Mouse (Mus musculus): ENCODE results near the gene Rps11. TPM values are rescaled to one million over a fixed set of nuclear protein-coding genes. Genes with fewer than 3 reads are reported as not detected.
A peak's percentile ranks its signal among the peaks of the same experiment; 100 is the strongest.
"Not testable (repeated sequence)": the region's sequence is repeated elsewhere in the genome, so short reads cannot be mapped to it uniquely, and the experiment has no call there.

Rps11 gene
- polyA plus RNA-seq, 1 experiment from 2014 or later, result 1,608 TPM

DNA sequence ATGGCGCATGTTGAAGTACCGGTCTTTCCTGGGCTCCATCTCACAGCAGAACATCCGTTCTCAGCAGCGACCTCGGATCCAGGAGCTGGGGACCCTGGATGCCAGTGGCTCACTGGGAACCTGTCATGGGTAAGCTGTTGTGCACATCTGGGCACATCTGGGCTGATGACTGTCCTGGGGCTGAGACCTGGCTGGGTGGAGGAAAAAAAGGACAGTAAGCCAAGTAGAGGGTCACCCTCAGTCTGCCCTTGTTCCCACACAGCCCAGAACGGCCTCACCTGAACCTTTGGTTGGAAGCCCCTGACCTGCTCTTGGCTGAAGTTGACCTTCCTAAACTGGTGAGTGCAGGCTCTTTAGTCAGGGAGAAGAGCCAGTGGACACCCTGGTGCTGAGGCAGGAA is 34.8 kb upstream of the Rps11 start:
- Histone ChIP-seq H3K27ac (replicated peaks; ENCODE audit: low read depth, low read length) (no peak overlapping the region), H3K27me3 (replicated peaks; ENCODE audit: control insufficient read depth, insufficient read depth, low read length) (peaks cover 17% of the 10 kb centered on the region), H3K9me3 (ENCODE audit: control insufficient read depth, low read length) (no peaks in the 10 kb centered on the region), H3K4me1 (ENCODE audit: control insufficient read depth, insufficient read depth, low read length) (peaks cover 9% of the 10 kb centered on the region; the same call in 1 of the 2 replicates), H3K9ac (ENCODE audit: low read depth, low read length) (no peak overlapping the region), H3K4me3 (ENCODE audit: low read depth, low read length) (no peak overlapping the region), H3K36me3 (ENCODE audit: control insufficient read depth, insufficient read depth, low read length) (peaks cover 45% of the 10 kb centered on the region; the same call in 1 of the 2 replicates), H3K4me2 (ENCODE audit: low read depth, low read length) (no peak overlapping the region)
- WGBS, result 97% methylated on average over 6 of the region's 6 CpGs
- ATAC-seq (ENCODE audit: low read depth) (no peak), DNase-seq (ENCODE audit: low spot score) (no peak)

DNA sequence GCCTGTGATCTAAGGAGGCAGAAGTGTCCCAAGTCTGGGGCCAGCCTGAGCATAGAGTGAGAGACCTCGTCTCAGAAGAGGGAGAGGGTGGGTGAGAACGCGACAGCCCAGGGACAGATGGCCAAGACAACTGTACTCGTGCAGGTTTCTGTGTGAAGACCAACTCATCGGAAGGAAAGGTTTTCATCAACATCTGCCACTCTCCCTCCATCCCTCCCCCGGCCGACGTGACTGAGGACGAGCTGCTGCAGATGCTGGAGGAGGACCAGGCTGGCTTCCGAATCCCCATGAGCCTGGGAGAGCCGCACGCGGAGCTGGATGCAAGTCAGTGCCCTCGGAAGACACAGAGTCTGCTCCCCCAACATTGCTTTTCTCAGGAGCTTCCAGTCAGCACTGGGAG is 33.2 kb upstream of the Rps11 start:
- ATAC-seq (ENCODE audit: low read depth) (no peak), DNase-seq (ENCODE audit: low spot score) (no peak)
- 68% methylated on average over 14 of the region's 14 CpGs for WGBS
- H3K4me1 ChIP-seq (ENCODE audit: control insufficient read depth, insufficient read depth, low read length), result peaks cover 12% of the 10 kb centered on the region
- H3K27me3 ChIP-seq (replicated peaks; ENCODE audit: control insufficient read depth, insufficient read depth, low read length), result peaks cover 2% of the 10 kb centered on the region; the same call in 1 of the 2 replicates
- H3K36me3 ChIP-seq (ENCODE audit: control insufficient read depth, insufficient read depth, low read length), result peaks cover 45% of the 10 kb centered on the region; the same call in 1 of the 2 replicates
- H3K9ac ChIP-seq (ENCODE audit: low read depth, low read length), result no peak overlapping the region
- no peak overlapping the region for H3K4me2 ChIP-seq (ENCODE audit: low read depth, low read length)
- no peaks in the 10 kb centered on the region for H3K9me3 ChIP-seq (ENCODE audit: control insufficient read depth, low read length)
- H3K4me3 ChIP-seq (ENCODE audit: low read depth, low read length), result no peak overlapping the region
- H3K27ac ChIP-seq (replicated peaks; ENCODE audit: low read depth, low read length), result no peak overlapping the region

DNA sequence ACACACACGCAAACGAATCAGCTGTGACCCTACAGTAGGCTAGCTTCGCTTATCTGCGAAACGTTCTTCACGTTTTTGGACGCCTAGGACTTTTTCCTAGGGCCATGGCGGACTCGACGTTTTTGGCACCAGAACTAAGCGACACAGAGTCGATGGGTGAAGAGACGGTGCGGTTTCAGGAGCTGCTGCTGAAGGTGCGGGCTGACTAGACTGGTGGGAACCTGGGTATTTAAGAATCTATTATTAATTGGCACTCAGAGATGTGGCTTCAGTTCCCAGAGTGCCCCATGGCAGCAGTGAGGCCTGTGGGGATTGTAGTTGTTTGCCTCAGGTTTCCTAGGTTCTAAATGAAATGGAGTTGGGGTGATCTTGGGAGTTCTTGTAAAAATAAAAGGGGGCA is 32.0 kb upstream of the Rps11 start:
- H3K27me3 ChIP-seq (replicated peaks; ENCODE audit: control insufficient read depth, insufficient read depth, low read length), result no peaks in the 10 kb centered on the region
- no peak overlapping the region for H3K4me2 ChIP-seq (ENCODE audit: low read depth, low read length)
- no peaks in the 10 kb centered on the region for H3K9me3 ChIP-seq (ENCODE audit: control insufficient read depth, low read length)
- H3K4me3 ChIP-seq (ENCODE audit: low read depth, low read length), result no peak overlapping the region
- H3K9ac ChIP-seq (ENCODE audit: low read depth, low read length), result no peak overlapping the region
- ATAC-seq (ENCODE audit: low read depth), result no peak
- peaks cover 11% of the 10 kb centered on the region for H3K4me1 ChIP-seq (ENCODE audit: control insufficient read depth, insufficient read depth, low read length)
- peaks cover 44% of the 10 kb centered on the region; the same call in 1 of the 2 replicates for H3K36me3 ChIP-seq (ENCODE audit: control insufficient read depth, insufficient read depth, low read length)
- no peak overlapping the region for H3K27ac ChIP-seq (replicated peaks; ENCODE audit: low read depth, low read length)
- no peak for DNase-seq (ENCODE audit: low spot score)
- 95% methylated on average over 15 of the region's 15 CpGs for WGBS

DNA sequence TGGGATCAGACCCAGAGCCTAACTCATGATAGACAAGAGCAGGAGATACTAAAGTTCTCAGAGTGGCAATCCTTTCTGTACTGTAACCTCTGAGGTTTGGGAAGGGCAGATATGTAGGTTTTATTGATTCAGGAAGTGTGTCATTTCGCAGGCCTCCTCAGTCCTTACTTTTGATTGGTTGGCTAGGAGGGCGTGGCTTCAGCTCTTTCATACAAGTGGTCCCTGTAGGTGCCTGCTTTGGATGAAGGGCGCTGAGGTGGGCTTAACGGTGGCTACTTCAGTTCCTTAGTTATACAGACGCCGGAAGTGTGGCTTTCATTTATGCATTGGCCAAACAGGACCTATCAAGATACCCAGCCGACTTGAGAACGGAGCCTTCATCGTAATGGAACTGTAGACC is 31.4 kb upstream of the Rps11 start:
- H3K9me3 ChIP-seq (ENCODE audit: control insufficient read depth, low read length), result no peaks in the 10 kb centered on the region
- DNase-seq (ENCODE audit: low spot score) (no peak), ATAC-seq (ENCODE audit: low read depth) (no peak)
- peaks cover 11% of the 10 kb centered on the region for H3K4me1 ChIP-seq (ENCODE audit: control insufficient read depth, insufficient read depth, low read length)
- H3K9ac ChIP-seq (ENCODE audit: low read depth, low read length), result no peak overlapping the region
- no peak overlapping the region for H3K4me3 ChIP-seq (ENCODE audit: low read depth, low read length)
- peak overlapping the region; percentile 70 for H3K27ac ChIP-seq (replicated peaks; ENCODE audit: low read depth, low read length)
- H3K4me2 ChIP-seq (ENCODE audit: low read depth, low read length), result peak overlapping the region; percentile 86
- 88% methylated on average over 9 of the region's 9 CpGs for WGBS
- H3K27me3 ChIP-seq (replicated peaks; ENCODE audit: control insufficient read depth, insufficient read depth, low read length), result no peaks in the 10 kb centered on the region
- peaks cover 37% of the 10 kb centered on the region; the same call in 1 of the 2 replicates for H3K36me3 ChIP-seq (ENCODE audit: control insufficient read depth, insufficient read depth, low read length)

DNA sequence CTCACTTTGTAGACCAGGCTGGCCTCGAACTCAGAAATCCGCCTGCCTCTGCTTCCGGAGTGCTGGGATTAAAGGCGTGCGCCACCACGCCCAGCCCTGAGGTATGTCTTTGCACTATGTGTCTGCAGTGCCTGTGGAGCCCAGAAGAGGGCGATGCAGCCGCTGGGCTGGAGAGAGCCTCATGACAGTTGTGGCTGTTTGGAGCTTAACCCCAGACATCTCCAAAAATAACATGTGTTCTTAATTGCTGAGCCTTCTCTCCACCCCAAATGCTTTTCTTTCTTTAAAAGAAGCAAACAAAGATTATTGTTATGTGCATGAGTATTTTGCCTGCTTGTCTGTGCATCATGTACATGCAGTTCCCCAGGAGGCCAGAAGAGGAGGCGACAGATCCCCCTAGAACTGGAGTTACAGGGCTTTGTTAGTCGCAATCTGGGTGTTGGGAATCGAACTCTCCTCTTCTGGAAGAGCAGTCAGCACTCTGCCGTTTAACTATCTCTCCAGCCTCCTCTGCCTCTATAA is 30.8 kb upstream of the Rps11 start:
- no peak; the same call in 1 of the 2 replicates for ATAC-seq (ENCODE audit: low read depth)
- Histone ChIP-seq H3K4me2 (ENCODE audit: low read depth, low read length) (peak overlapping the region; percentile 86), H3K4me3 (ENCODE audit: low read depth, low read length) (peak overlapping the region; percentile 73), H3K9me3 (ENCODE audit: control insufficient read depth, low read length) (no peaks in the 10 kb centered on the region), H3K9ac (ENCODE audit: low read depth, low read length) (peak overlapping the region; percentile 8; the same call in 1 of the 2 replicates), H3K27ac (replicated peaks; ENCODE audit: low read depth, low read length) (peak overlapping the region; percentile 70), H3K36me3 (ENCODE audit: control insufficient read depth, insufficient read depth, low read length) (peaks cover 33% of the 10 kb centered on the region; the same call in 1 of the 2 replicates), H3K27me3 (replicated peaks; ENCODE audit: control insufficient read depth, insufficient read depth, low read length) (no peaks in the 10 kb centered on the region), H3K4me1 (ENCODE audit: control insufficient read depth, insufficient read depth, low read length) (peaks cover 11% of the 10 kb centered on the region)
- peak; percentile 44 for DNase-seq (ENCODE audit: low spot score)
- WGBS, result 76% methylated on average over 12 of the region's 12 CpGs

DNA sequence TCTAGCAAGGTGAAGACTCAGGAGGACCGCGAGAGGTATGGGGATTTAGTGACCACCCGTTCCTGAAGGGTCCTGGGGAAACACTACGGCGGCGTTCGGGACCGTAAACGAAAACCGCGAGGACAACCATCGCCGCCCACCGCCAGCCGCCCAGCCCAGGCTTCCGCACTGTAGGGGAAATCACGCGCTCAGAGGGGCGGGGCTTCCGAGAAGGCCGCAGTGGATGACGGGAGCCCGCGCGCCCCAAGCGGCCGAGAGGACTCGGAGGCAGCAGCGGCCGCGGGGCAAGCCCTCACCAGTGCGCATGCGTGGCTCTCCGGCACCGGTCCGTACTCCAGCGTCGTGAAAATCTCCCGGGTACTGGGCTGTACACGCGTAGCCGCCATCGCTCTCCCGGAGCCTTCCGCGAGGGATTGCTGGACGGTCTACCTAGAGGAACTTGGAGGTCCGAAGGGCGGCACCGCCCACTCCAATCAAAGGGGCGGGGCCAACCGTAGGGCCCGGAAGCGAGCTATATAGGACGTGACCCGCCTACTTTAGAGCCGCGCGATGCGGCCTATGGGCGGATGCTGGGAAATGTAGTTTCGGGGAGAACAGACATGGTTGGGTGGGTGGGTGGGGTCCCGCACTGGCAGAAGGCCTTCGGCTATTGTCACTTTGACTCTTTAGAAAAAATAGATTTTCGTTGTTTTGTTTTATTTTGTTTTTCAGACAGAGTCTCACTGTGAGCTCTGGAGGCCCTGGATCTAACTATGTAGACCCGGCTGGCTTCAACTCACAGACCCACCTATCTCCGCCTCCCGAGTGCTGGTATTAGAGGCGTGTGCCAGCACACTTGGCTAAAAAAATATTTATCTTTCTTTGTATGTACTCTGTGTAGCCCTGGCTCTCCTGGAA is 30.1 kb upstream of the Rps11 start, which contains the start of the genes Pih1d1 and Aldh16a1:
Gene Pih1d1 (plus strand): TSS at position 208 of the 897 bp plus-strand sequence.
Gene Aldh16a1 (minus strand): TSS at position 489 of the 897 bp plus-strand sequence.
- Histone ChIP-seq H3K4me2 (ENCODE audit: low read depth, low read length) (peak within 1 kb of the TSS; percentile 86), H3K4me3 (ENCODE audit: low read depth, low read length) (peak within 1 kb of the TSS; percentile 73), H3K4me1 (ENCODE audit: control insufficient read depth, insufficient read depth, low read length) (peaks cover 11% of the 10 kb centered on the region), H3K27me3 (replicated peaks; ENCODE audit: control insufficient read depth, insufficient read depth, low read length) (no peaks in the 10 kb centered on the region), H3K36me3 (ENCODE audit: control insufficient read depth, insufficient read depth, low read length) (peaks cover 27% of the 10 kb centered on the region; the same call in 1 of the 2 replicates), H3K9ac (ENCODE audit: low read depth, low read length) (peak within 1 kb of the TSS; percentile 87), H3K9me3 (ENCODE audit: control insufficient read depth, low read length) (no peaks in the 10 kb centered on the region), H3K27ac (replicated peaks; ENCODE audit: low read depth, low read length) (peak within 1 kb of the TSS; percentile 96)
- 5% methylated on average over 47 of the region's 69 CpGs for WGBS
- DNase-seq (ENCODE audit: low spot score) (peak; percentile 98), ATAC-seq (ENCODE audit: low read depth) (peak; percentile 97)

DNA sequence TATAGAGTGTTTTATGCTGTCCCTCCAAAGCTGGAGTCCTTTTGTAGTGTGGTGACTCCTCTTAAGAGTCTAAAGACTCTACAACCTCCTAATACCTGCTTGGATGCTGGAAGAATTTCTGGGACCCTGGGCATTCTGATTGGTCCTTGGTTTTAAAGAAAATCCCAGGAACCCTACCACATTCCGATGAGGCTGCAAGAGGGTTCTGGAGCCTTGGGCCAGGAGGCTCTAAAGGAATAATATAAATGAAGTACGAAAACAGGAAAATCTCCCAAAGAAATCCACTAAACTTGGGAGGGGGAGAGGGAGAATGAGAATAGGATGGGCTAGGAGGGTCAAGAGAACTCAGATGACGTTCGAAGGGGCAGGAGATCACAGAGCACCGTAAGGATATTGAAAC is 29.3 kb upstream of the Rps11 start:
- Histone ChIP-seq H3K9ac (ENCODE audit: low read depth, low read length) (peak overlapping the region; percentile 87), H3K4me2 (ENCODE audit: low read depth, low read length) (peak overlapping the region; percentile 86), H3K4me3 (ENCODE audit: low read depth, low read length) (peak overlapping the region; percentile 73), H3K9me3 (ENCODE audit: control insufficient read depth, low read length) (no peaks in the 10 kb centered on the region), H3K4me1 (ENCODE audit: control insufficient read depth, insufficient read depth, low read length) (peaks cover 11% of the 10 kb centered on the region), H3K36me3 (ENCODE audit: control insufficient read depth, insufficient read depth, low read length) (peaks cover 19% of the 10 kb centered on the region; the same call in 1 of the 2 replicates), H3K27ac (replicated peaks; ENCODE audit: low read depth, low read length) (peak overlapping the region; percentile 96), H3K27me3 (replicated peaks; ENCODE audit: control insufficient read depth, insufficient read depth, low read length) (no peaks in the 10 kb centered on the region)
- ATAC-seq (ENCODE audit: low read depth) (no peak), DNase-seq (ENCODE audit: low spot score) (no peak)
- 2% methylated on average over 5 of the region's 5 CpGs for WGBS

DNA sequence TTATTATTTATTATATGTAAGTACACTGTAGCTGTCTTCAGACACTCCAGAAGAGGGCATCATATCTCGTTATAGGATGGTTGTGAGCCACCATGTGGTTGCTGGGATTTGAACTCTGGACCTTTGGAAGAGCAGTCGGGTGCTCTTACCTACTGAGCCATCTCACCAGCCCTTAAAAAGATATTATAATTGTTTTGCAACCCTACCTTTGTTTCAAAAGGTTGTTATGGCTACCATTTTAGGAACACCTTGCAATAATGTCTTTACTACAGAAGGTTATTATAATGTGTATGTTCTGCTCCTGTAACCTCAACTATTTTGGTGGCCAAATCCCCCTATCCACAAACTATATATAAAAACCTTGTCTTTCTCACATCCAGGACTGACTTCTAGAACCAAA is 28.8 kb upstream of the Rps11 start:
- not testable (repeated sequence) for DNase-seq (ENCODE audit: low spot score); H3K4me3 ChIP-seq (ENCODE audit: low read depth, low read length); H3K27ac ChIP-seq (replicated peaks; ENCODE audit: low read depth, low read length); ATAC-seq (ENCODE audit: low read depth); H3K9me3 ChIP-seq (ENCODE audit: control insufficient read depth, low read length); H3K27me3 ChIP-seq (replicated peaks; ENCODE audit: control insufficient read depth, insufficient read depth, low read length)
- peaks cover 18% of the 10 kb centered on the region; the same call in 1 of the 2 replicates for H3K36me3 ChIP-seq (ENCODE audit: control insufficient read depth, insufficient read depth, low read length)
- H3K4me1 ChIP-seq (ENCODE audit: control insufficient read depth, insufficient read depth, low read length), result peaks cover 11% of the 10 kb centered on the region
- H3K9ac ChIP-seq (ENCODE audit: low read depth, low read length), result peak overlapping the region; percentile 87
- 84% methylated on average over 2 of the region's 2 CpGs for WGBS
- H3K4me2 ChIP-seq (ENCODE audit: low read depth, low read length), result peak overlapping the region; percentile 86
